Mouse (Mus musculus) layer of hippocampus, adult 18-20 months (tissue): ENCODE measurements around the gene Akt3. TPM values are rescaled to one million over a fixed set of nuclear protein-coding genes. Genes with fewer than 3 reads are reported as not detected.

ENCODE experiments used
- DNase-seq, 2 experiments: peaks; one replicate each; pipeline ENCODE4 v3.0.0; 2022; ENCODE audit warnings: low spot score in 2 of 2
- total RNA-seq, 2 experiments: library from RNA; stranded (reverse); gene quantifications; 2 replicates each; pipeline ENCODE4 v1.2.3; 2021

The Akt3 gene
- total RNA-seq, 2 experiments from 2014 or later, result 246 to 264 TPM

GRCm38 (mm10) chr1:176986990-176987740 is 270.8 kb downstream of the Akt3 start:
- DNase-seq, result no peak

- no peak for DNase-seq
These were observed 271.7 kb downstream of the Akt3 start for GRCm38 (mm10) chr1:176986275-176986674.

- DNase-seq, result no peak
These were observed 272.3 kb downstream of the Akt3 start for GRCm38 (mm10) chr1:176985691-176986090.

DNA sequence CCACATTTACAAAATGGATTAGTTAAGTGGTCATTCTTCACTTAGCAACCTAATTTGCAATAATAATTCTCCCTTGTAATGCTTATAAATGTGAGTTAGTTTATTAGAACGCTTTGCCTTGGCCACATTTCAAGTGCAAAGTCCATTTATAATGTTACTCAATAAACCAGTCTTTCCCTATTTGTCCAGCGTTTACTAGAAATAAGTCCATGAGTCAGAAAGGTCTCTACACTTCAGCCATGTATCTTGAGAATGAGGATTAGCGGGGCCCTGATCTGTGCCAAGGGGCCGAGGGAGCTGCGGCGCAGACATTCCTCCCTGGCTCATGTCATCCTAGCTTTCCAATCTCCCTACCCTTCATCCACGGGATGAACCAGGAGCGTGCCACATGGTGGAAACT is 275.3 kb downstream of the Akt3 start:
- no peak for DNase-seq

GRCm38 (mm10) chr1:176981511-176981910 is 276.5 kb downstream of the Akt3 start:
- DNase-seq, result no peak

DNA sequence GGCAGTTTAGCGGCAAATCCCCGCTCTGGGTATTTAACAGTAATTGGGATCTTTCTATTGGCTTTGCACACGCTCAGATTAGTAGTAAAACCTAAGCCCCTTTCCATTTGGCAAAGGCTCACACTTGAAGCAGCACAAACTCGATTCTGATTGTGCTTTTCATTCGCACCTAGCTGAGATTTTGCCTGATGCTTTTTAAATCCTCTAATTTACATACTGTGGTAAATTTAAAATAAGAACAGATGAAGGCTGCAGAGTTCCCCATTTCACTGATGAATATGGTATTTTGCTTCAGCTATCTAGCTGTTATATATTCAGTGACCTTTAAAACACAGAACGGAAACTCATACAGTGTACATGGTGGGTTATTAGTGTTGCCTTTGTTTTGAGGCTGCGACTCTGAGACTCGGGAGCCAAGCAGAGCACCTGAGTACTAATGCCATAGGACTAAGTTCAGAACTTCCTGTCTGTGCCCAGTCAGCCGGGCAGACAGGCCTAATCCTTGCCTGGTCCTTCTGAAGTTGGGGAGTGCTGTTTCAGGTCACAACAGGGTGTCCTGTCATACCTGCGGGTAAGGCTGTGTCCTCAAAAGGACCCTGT is 277.1 kb downstream of the Akt3 start:
- DNase-seq, result no peak

DNA sequence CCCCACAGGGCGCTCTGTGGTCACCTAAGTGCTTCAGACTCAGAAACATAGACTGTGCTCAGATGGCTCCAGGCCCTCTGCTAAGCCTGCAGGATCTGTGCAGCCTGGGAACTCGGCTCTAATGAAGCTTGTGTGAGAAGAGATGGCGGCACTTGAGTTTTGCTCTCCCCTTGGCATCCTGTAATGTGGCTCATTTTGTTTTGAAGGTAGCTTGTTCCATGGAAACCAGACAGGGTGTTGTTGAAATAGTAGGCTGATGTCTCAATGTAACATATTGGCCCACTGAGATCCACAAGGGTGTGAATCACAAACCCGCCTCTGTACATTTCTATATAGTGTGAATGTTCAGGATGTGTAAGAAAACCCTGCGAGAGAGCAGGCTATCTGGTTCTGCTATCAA is 277.9 kb downstream of the Akt3 start:
- no peak for DNase-seq

DNA sequence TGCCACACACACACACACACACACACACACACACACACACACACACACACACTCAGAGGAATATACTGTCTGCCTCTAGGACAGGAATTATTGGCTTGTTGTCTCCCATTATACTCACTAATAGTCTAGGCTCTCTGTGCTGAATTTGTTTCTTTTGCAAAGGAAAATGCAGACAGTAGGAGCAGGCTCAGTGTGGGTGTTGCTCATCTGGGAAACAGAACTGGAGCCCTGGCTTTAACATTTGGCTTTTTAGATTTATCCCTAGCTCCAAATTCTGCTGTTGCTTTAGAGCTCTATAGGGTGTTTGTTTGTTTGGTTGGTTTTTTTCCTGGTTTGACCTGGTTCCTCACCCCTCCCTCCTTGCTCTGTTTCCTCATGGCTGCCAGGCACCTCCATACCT is 278.8 kb downstream of the Akt3 start:
- peak; percentile 61 to 81 for DNase-seq

- no peak for DNase-seq
These were observed 284.5 kb downstream of the Akt3 start for GRCm38 (mm10) chr1:176973356-176974088.

- no peak for DNase-seq
These were observed 286.6 kb downstream of the Akt3 start for GRCm38 (mm10) chr1:176971479-176971797.

DNA sequence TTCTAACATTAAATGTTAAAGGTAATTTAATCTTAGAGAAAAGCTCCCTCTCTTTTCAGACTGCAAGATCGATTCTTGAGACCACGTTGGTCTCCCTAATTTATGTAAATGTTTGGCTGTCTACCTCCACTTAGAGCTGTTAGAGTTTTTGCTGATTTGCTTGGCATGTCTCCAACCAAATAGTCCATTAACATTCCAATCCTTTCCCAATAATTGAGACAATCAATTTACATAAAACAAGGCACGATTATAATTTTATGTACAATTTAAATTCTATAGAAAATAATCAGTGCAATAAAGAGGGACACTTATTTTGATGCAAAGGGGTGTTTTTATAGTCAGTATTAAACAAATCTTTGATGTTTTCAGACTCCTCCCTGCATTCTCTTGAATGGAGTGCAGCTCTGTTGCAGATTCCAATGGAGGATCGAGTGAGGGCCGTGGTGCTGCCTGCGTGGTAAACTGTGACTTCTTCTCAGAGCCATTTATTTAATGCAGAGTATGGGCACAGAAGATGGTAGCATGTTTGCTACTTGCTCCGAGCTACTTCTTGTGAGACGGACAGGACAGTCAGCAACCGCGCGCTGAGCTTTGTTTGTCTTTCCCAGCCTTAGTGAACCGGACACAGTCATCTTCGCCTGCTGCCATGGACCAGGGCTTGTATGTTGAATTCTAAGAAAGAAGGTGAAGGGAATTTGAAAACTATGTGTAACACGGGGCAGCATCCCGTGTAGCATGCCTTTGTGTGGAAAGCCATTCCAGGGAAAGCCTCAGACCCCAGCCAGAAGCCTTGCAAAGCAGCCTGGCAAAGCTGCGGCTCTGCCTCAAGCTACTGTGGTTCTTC is 287.1 kb downstream of the Akt3 start:
- no peak for DNase-seq

Other genes starting within 250 kb of the Akt3 start
- 100 to 1,000 TPM; 537 TPM for gene Zbtb18, start 184.1 kb upstream of the Akt3 start, total RNA-seq